Mouse (Mus musculus): Measurements from ENCODE around the gene Exosc6.
"Not testable (repeated sequence)": the region's sequence is repeated elsewhere in the genome, so short reads cannot be mapped to it uniquely, and the experiment has no call there.

Exosc6 gene

GRCm38 (mm10) chr8:111056158-111056663 is at the start of gene Exosc6:
TSS of gene Exosc6 (plus strand) at chr8:111056339.
- DNase-seq (ENCODE audit: low spot score in 2 of 2), result peak; percentile 79 to 85

DNA sequence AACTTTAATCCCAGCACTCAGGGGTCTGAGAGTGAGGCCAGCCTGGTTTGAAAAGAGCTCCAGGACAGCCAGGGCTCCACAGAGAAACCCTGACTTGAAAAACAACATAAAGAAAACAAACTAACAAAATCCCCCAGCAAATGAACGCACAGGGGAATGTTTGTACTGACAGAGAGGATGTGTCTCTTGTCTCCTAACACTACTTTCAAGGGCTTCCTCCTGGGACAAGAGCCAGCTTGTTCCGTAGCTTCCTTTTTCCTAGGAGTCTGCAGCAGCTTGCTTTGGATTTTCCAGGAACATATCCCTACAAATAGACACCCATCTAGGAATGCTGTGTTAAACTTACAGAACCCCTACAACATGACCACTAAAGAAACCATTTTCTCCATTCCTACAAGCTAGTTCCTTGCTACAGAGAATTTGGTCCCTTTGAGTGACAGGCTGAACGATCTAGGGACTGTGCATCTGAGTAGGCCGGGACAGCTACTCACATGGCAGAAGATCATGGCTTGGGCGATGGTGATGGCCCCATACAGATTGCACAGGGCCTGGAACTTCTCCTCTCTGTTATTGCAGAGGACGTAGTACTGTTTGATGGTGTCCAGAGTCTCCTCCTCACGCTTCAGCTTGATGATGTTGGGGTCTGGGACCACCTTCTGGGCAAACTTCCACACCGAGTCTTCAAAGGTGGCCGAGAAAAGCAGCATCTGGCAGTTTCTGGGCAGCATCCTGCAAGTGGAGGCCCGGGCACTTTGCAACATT is 45.7 kb upstream of the Exosc6 start:
- not testable (repeated sequence) for DNase-seq (ENCODE audit: low spot score in 2 of 2)

DNA sequence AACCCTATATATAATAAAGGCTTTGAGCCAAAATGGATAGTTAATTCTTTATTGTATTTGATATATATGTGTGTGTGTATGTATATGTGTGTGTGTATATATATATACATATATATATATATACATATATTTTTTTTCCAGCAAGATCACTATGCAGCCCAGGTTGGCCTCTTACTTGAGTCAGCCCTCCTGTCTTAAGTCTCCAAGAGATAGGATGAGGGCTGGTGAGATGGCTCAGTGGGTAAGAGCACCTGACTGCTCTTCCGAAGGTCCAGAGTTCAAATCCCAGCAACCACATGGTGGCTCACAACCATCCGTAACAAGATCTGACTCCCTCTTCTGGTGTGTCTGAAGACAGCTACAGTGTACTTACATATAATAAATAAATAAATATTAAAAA is 29.5 kb upstream of the Exosc6 start:
- DNase-seq (ENCODE audit: low spot score in 2 of 2), result not testable (repeated sequence)

DNA sequence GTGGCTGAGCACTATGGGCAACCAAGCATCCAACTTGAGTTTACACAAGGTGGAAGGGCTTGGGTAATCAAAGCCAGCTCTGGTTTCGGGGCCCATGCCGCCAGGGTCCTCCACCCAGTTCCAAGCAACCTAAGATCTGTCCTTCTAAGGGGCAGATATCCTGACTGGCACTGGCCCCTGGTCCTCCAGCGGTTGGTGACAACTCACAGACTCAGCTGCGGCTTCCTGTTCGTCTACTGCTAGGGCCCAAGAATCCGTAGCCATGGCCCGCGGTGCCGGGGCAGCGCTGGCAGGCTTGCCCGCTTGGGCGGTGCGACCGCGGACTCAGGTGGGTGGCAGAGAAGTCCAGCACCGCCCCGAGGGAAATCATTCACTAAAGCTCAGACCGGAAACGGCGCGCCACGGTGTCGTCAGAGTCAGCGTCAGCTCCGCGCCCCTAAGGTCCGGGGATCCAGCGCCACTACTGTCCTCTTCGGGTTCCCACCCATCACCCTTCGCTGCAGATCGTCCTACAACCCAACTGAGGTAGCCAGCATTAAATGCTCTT is 28.7 kb upstream of the Exosc6 start:
- peak; percentile 78 to 85 for DNase-seq (ENCODE audit: low spot score in 2 of 2)

DNA sequence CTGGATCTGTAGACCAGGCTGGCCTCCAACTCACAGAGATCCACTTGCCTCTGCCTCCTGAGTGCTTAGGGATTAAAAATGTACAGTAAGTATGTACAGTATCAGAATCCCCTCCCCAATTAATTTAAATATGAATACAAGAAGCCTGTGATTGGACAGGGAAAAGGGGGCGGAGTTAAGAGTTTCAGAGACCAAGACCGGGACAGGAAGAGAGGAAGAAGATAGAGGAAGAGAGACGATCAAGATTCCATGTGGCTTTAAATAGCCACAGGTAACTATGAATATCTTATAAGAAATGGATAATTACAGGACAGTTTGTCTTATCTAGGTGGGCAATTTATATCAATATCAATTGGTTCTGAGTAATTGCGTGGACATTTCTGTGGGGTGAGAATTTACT is 26.6 kb upstream of the Exosc6 start:
- DNase-seq (ENCODE audit: low spot score in 2 of 2), result no peak

DNA sequence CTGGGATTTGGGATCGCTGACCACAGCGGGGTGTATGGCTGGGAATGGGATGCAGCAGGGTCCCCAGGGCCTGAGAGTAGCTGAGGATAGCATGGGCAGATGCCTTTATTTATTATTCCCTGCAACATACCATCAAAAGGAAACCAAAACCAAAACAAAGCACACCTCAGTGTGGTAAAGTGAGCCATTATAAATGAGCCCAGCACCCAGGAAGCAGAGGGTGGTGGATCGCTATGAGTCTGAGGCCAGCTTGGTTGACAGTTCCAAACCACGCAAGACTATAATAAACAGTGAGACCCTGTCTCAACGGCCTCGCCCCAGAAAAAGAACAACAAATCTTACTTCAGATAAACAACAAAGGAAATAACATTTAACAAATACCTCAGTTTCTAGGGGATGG is 26.1 kb upstream of the Exosc6 start:
- DNase-seq (ENCODE audit: low spot score in 2 of 2), result no peak

DNA sequence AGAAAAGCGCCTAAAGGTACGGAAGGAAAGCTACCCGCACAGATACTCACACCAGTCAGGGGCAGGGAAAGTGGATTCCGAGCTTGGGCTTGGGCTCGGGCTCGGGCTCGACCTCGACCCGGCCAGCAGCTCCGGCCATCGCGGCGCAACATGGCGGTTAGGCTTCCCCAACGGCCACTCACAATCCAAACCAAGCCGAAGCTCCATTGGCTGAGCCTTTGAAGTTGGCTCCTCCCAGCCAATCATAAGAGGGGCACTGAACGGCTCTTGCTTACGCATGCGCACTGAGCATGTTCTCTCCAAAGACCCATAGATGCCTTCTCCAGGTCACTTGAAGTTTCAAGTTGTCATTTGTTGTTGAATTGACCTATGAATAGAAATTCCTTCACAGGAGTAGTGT is 24.6 kb upstream of the Exosc6 start, which contains the start of gene Ddx19b:
Gene Ddx19b, minus strand, starts transcription at position 180 of the 400 bp plus-strand sequence.
- no peak for DNase-seq (ENCODE audit: low spot score in 2 of 2)

GRCm38 (mm10) chr8:111032916-111033315 is 23.2 kb upstream of the Exosc6 start, which contains the start of gene Aars:
TSS of gene Aars (plus strand) at chr8:111033144.
- DNase-seq (ENCODE audit: low spot score in 2 of 2), result no peak

- DNase-seq (ENCODE audit: low spot score in 2 of 2), result peak; percentile 94 to 99
Measured at GRCm38 (mm10) chr8:111033482-111034215, 22.5 kb upstream of the Exosc6 start.

DNA sequence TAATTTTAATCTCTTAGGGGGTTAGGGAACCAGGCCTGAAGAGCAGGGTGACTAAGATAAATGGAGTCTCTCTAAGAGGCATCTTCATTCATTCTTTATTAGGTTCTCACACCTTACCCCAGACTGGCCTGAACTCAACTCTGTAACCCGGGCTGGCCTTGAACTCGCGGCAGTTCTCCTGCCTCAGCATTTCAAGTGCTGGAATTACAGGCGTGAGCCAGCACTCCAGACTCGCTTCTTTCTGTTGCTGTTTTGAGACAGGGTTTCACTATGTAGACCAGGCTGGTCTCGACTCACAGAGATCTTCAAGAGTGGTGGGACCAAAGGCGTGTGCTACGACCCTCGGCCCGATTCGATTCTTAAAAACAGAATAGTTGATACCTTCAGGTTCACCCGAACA is 21.9 kb upstream of the Exosc6 start:
- no peak for DNase-seq (ENCODE audit: low spot score in 2 of 2)

- no peak for DNase-seq (ENCODE audit: low spot score in 2 of 2)
Measured at GRCm38 (mm10) chr8:111036591-111036990, 19.5 kb upstream of the Exosc6 start.

GRCm38 (mm10) chr8:111042546-111042945 is 13.6 kb upstream of the Exosc6 start:
- no peak for DNase-seq (ENCODE audit: low spot score in 2 of 2)

- DNase-seq (ENCODE audit: low spot score in 2 of 2), result no peak
Measured at GRCm38 (mm10) chr8:111044003-111044734, 12.0 kb upstream of the Exosc6 start.

DNA sequence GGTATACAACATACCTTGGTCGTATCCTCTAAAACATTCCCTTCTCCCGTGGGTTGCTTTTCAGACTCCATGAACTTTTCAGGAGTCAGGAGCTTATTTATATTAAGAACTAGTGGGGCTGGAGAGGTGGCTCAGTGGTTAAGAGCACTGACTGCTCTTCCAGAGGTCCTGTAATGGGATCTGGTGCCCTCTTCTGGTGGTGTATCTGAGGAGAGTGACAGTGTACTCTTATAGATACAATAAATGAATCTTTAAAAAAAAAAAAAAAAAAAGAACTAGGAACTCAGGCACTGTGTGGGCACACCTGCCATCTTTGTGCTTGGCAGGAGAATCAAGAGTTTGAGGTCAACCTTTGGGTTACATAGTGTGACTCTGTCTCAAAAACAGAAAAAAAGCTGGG is 7.4 kb upstream of the Exosc6 start:
- no peak for DNase-seq (ENCODE audit: low spot score in 2 of 2)

- no peak for DNase-seq (ENCODE audit: low spot score in 2 of 2)
Measured at GRCm38 (mm10) chr8:111049106-111049505, 7.0 kb upstream of the Exosc6 start.

GRCm38 (mm10) chr8:111053827-111054518 is 2.2 kb upstream of the Exosc6 start:
- DNase-seq (ENCODE audit: low spot score in 2 of 2), result no peak

DNA sequence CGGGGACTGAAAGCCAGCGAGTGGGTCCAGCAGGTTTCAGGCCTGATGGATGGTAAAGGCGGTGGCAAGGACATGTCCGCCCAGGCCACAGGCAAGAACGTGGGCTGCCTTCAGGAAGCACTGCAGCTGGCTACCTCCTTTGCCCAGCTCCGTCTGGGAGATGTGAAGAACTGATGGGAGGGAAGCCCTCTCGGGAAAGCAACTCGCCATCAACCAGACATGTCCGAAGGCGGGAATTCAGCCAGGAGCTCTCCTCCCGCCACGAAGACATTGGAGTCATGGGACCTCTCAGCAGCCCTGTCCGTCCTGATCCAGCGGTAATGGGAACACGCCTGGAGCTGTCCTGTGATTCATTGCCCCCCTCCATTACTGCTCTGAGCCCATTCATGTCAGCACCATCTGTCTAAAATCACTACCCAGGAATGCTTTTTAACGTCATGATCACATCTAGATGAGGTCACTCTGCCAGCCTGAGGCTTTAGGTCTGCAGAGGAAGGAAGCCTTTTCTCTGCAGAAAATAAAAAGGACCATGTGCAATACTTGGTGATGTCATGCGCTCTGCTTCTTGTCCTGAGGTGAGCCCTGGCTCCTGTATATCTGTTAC is 1.0 kb upstream of the Exosc6 start:
- no peak for DNase-seq (ENCODE audit: low spot score in 2 of 2)

DNA sequence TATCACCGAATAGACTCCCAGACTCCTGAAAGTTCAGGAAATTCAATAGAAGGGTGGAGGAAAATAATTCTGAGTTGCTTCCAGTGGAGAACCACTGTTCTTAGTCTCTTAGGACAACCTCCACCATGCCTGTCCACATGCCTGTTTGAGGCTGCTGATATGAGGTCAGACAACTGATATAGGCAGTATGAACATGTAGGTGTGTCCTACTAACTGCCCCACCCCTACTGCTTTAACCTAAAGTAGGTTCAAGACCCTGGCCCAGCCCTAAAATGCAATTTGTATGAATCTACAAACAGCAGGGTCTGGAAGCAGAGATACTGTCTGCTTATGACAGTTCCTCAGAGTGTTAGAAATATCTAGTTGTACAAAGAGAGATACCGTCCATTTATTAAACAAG is 478 bp upstream of the Exosc6 start:
- no peak for DNase-seq (ENCODE audit: low spot score in 2 of 2)

GRCm38 (mm10) chr8:111056691-111057293 is 653 bp downstream of the Exosc6 start:
- peak in 1 of 2 experiments; percentile 26 for DNase-seq (ENCODE audit: low spot score in 2 of 2)

DNA sequence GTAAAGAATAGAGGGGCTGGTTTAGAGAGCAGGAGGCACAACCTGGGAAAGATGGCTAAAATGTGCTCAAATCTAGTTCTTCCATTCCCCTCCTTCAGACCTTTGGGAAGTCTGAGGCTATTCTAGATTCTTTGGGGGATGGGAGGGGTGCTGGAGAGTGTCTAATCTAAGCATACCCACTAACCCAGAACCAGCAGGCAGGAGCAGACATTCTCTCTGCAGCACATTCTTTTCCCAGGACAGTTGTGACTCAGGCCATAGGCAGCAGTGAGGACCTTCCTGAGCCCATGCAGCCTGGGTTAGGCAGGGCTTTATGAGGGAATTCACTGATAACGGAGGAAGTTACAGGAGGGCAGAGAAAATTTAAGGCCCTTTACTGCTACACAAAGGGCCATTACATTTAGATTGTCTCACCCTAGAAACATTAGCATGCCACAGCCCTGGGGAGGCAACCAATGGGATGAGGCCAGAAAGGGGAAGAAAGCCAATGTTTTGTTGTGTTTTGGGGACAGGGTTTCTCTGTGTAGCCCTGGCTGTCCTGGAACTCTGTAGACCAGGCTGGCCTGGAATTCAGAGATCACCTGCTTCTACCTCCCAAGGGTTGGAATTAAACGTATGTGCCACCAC is 2.9 kb downstream of the Exosc6 start:
- no peak for DNase-seq (ENCODE audit: low spot score in 2 of 2)

Measured in frontal cortex, postnatal 25 days (tissue).